Mouse (Mus musculus): ENCODE measurements around the gene Gm42688. TPM values are rescaled to one million over a fixed set of nuclear protein-coding genes. Genes with fewer than 3 reads are reported as not detected.
"Not testable (repeated sequence)": the region's sequence is repeated elsewhere in the genome, so short reads cannot be mapped to it uniquely, and the experiment has no call there.

Gm42688 gene
- polyA plus RNA-seq, 1 experiment from 2014 or later: 2.1 TPM

DNA sequence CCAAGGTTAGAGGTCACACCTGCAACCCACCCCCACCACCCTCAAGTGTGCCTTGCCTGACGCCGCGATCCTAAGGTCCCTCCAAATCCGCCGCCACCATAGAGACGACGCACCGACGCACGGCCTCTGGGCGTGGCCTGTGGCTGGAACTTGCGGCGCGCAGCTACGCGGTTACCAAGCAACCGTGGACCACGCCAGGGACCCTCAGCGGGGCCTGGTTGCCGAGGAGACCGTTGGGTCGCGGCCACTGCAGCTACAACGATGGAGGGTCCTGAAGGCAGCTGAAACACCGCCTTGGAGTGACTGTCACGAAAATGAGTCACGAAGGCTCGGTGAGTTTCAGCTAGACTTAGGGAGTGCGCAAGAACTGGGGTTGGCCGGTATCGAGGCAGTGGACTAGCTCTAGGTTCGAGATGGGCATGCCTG lies 54.9 kb downstream of the Gm42688 start, which contains the start of the genes Wdr54 and 1700003E16Rik:
TSS of gene Wdr54 (minus strand) at position 139 of the 426 bp plus-strand sequence.
TSS of gene 1700003E16Rik (plus strand) at position 146 of the 426 bp plus-strand sequence.
- peak within 1 kb of the TSS; percentile 73 for H3K4me3 ChIP-seq
- peak; percentile 92 for DNase-seq (ENCODE audit: low spot score)
- peaks cover 35% of the 10 kb centered on the region for H3K4me1 ChIP-seq
- peaks cover 24% of the 10 kb centered on the region for H3K36me3 ChIP-seq (replicated peaks)
- H3K9me3 ChIP-seq: no peaks in the 10 kb centered on the region
- 2% methylated on average over 32 of the region's 32 CpGs for WGBS
- H3K27me3 ChIP-seq (replicated peaks; ENCODE audit: low read depth, poor library complexity, severe bottlenecking): peaks cover 32% of the 10 kb centered on the region
- H3K27ac ChIP-seq (replicated peaks): peak within 1 kb of the TSS; percentile 80

DNA sequence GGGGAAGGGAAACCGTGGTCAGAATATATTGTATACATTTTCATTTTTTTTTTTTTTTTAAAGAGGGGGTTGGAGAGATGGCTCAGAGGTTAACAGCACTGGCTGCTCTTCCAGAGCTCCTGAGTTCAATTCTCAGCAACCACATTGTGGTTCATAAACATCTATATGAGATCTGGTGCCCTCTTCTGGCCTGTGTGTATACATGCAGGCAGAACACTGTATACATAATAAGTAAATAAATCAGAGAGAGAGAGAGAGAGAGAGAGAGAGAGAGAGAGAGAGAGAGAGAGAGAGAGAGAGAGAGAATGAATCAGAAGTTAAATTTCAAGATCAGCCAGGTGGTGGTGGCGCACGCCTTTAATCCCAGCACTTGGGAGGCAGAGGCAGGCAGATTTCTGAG lies 58.0 kb downstream of the Gm42688 start:
- H3K4me3 ChIP-seq; H3K9me3 ChIP-seq; H3K36me3 ChIP-seq (replicated peaks); H3K27ac ChIP-seq (replicated peaks): not testable (repeated sequence)
- 33% methylated on average over 3 of the region's 3 CpGs for WGBS
- peak; percentile 52 for DNase-seq (ENCODE audit: low spot score)
- peaks cover 41% of the 10 kb centered on the region for H3K4me1 ChIP-seq
- peaks cover 46% of the 10 kb centered on the region for H3K27me3 ChIP-seq (replicated peaks; ENCODE audit: low read depth, poor library complexity, severe bottlenecking)

MicroRNAs within 50 kb of the gene (microRNA counts, 519-probe panel; counts per million panel counts)
- 188 counts per million, percentile 57 among the panel's probes with 10 or more counts for microRNA mmu-miR-3470a+mmu-miR-3470b

Small RNAs within 50 kb of the gene (microRNA-seq; reads per million reads assigned to microRNA genes)
- not detected for gene Mir3470a

Other genes starting within 250 kb of the Gm42688 start
- 1.4 and 2.1 TPM in 2 replicates for gene Sema4f, start 161.8 kb upstream of the Gm42688 start, polyA plus RNA-seq (2016; fragmentation: Nextera tagmentation; extraction: Ambion mirVana)
- 0.31 and 0.56 TPM in 2 replicates for gene M1ap, start 154.7 kb upstream of the Gm42688 start, polyA plus RNA-seq (2016; fragmentation: Nextera tagmentation; extraction: Ambion mirVana)
- gene Dok1, start 68.1 kb upstream of the Gm42688 start, polyA plus RNA-seq (2016; fragmentation: Nextera tagmentation; extraction: Ambion mirVana): 11.1 and 12.2 TPM in 2 replicates
- 11.4 and 11.6 TPM in 2 replicates for gene Loxl3, start 67.4 kb upstream of the Gm42688 start, polyA plus RNA-seq (2016; fragmentation: Nextera tagmentation; extraction: Ambion mirVana)
- gene Aup1, start 47.1 kb upstream of the Gm42688 start, polyA plus RNA-seq (2016; fragmentation: Nextera tagmentation; extraction: Ambion mirVana): 148 and 172 TPM in 2 replicates
- 83.5 and 90.0 TPM in 2 replicates for gene Htra2, start 46.3 kb upstream of the Gm42688 start, polyA plus RNA-seq (2016; fragmentation: Nextera tagmentation; extraction: Ambion mirVana)
- 1.8 and 2.8 TPM in 2 replicates for gene Dqx1, start 43.8 kb upstream of the Gm42688 start, polyA plus RNA-seq (2016; fragmentation: Nextera tagmentation; extraction: Ambion mirVana)
- 8.4 and 10.4 TPM in 2 replicates for gene Tlx2, start 31.3 kb upstream of the Gm42688 start, polyA plus RNA-seq (2016; fragmentation: Nextera tagmentation; extraction: Ambion mirVana)
- 45.7 and 49.5 TPM in 2 replicates for gene Pcgf1, start 23.7 kb upstream of the Gm42688 start, polyA plus RNA-seq (2016; fragmentation: Nextera tagmentation; extraction: Ambion mirVana)
- 0.45 and 0.59 TPM in 2 replicates for gene Lbx2, start 15.2 kb upstream of the Gm42688 start, polyA plus RNA-seq (2016; fragmentation: Nextera tagmentation; extraction: Ambion mirVana)
- 2.4 and 2.8 TPM in 2 replicates for gene Ccdc142, start within 50 bp of the Gm42688 start, polyA plus RNA-seq (2016; fragmentation: Nextera tagmentation; extraction: Ambion mirVana)
- 144 and 145 TPM in 2 replicates for gene Mrpl53, start 7.4 kb downstream of the Gm42688 start, polyA plus RNA-seq (2016; fragmentation: Nextera tagmentation; extraction: Ambion mirVana)
- gene Mogs, start 13.9 kb downstream of the Gm42688 start, polyA plus RNA-seq (2016; fragmentation: Nextera tagmentation; extraction: Ambion mirVana): 41.0 and 44.1 TPM in 2 replicates
- gene Wbp1, start 19.9 kb downstream of the Gm42688 start, polyA plus RNA-seq (2016; fragmentation: Nextera tagmentation; extraction: Ambion mirVana): 147 and 172 TPM in 2 replicates
- 18.6 and 20.2 TPM in 2 replicates for gene Ino80b, start 23.8 kb downstream of the Gm42688 start, polyA plus RNA-seq (2016; fragmentation: Nextera tagmentation; extraction: Ambion mirVana)
- 38.2 and 39.0 TPM in 2 replicates for gene Rtkn, start 33.8 kb downstream of the Gm42688 start, polyA plus RNA-seq (2016; fragmentation: Nextera tagmentation; extraction: Ambion mirVana)
- 10.2 and 11.2 TPM in 2 replicates for gene Wdr54, start 54.8 kb downstream of the Gm42688 start, polyA plus RNA-seq (2016; fragmentation: Nextera tagmentation; extraction: Ambion mirVana)
- 1.3 and 2.1 TPM in 2 replicates for gene 1700003E16Rik, start 54.8 kb downstream of the Gm42688 start, polyA plus RNA-seq (2016; fragmentation: Nextera tagmentation; extraction: Ambion mirVana)
- gene Dctn1, start 64.3 kb downstream of the Gm42688 start, polyA plus RNA-seq (2016; fragmentation: Nextera tagmentation; extraction: Ambion mirVana): 112 and 116 TPM in 2 replicates
- gene Slc4a5, start 118.2 kb downstream of the Gm42688 start, polyA plus RNA-seq (2016; fragmentation: Nextera tagmentation; extraction: Ambion mirVana): 0.70 and 0.97 TPM in 2 replicates
- 62.6 and 71.5 TPM in 2 replicates for gene Mthfd2, start 224.3 kb downstream of the Gm42688 start, polyA plus RNA-seq (2016; fragmentation: Nextera tagmentation; extraction: Ambion mirVana)
- 60.2 and 62.4 TPM in 2 replicates for gene Mob1a, start 224.4 kb downstream of the Gm42688 start, polyA plus RNA-seq (2016; fragmentation: Nextera tagmentation; extraction: Ambion mirVana)
- gene Bola3, start 247.5 kb downstream of the Gm42688 start, polyA plus RNA-seq (2016; fragmentation: Nextera tagmentation; extraction: Ambion mirVana): 149 and 153 TPM in 2 replicates

Measured in embryonic facial prominence, embryonic 10.5 days (tissue).